Mouse (Mus musculus): ENCODE results near the gene Kif7. TPM values are rescaled to one million over a fixed set of nuclear protein-coding genes. Genes with fewer than 3 reads are reported as not detected.

The Kif7 gene
- polyA plus RNA-seq, 1 experiment from 2014 or later, result 2.1 TPM

- H3K9me3 ChIP-seq, result no peaks in the 10 kb centered on the region
- H3K4me3 ChIP-seq, result peak overlapping the region; percentile 83
- H3K4me2 ChIP-seq, result peak overlapping the region; percentile 100
- peak overlapping the region; percentile 63 for H3K9ac ChIP-seq
- H3K27me3 ChIP-seq, result no peaks in the 10 kb centered on the region
- 24% methylated on average over 11 of the region's 11 CpGs for WGBS
- H3K4me1 ChIP-seq (replicated peaks), result peaks cover 12% of the 10 kb centered on the region
- no peaks in the 10 kb centered on the region for H3K36me3 ChIP-seq
- H3K27ac ChIP-seq (replicated peaks), result no peak overlapping the region
- no peak for ATAC-seq (ENCODE audit: low FRiP score, low read depth)
Measured at GRCm38 (mm10) chr7:79742277-79742658, 26.7 kb upstream of the Kif7 start.

GRCm38 (mm10) chr7:79740279-79740678 is 24.8 kb upstream of the Kif7 start:
- Histone ChIP-seq H3K27ac (replicated peaks) (no peak overlapping the region), H3K4me2 (no peak overlapping the region)
- ATAC-seq (ENCODE audit: low FRiP score, low read depth), result no peak

GRCm38 (mm10) chr7:79738913-79739312 is 23.4 kb upstream of the Kif7 start:
- H3K27me3 ChIP-seq, result no peaks in the 10 kb centered on the region
- H3K4me3 ChIP-seq, result no peak overlapping the region
- no peak overlapping the region for H3K9ac ChIP-seq
- H3K4me2 ChIP-seq, result no peak overlapping the region
- 99% methylated on average over 2 of the region's 2 CpGs for WGBS
- ATAC-seq (ENCODE audit: low FRiP score, low read depth), result no peak
- no peaks in the 10 kb centered on the region for H3K9me3 ChIP-seq
- peaks cover 12% of the 10 kb centered on the region for H3K4me1 ChIP-seq (replicated peaks)
- H3K27ac ChIP-seq (replicated peaks), result no peak overlapping the region
- no peaks in the 10 kb centered on the region for H3K36me3 ChIP-seq

More at GRCm38 (mm10) chr7:79740279-79740678, 24.8 kb upstream of the Kif7 start:
- Histone ChIP-seq H3K4me1 (replicated peaks) (peaks cover 12% of the 10 kb centered on the region), H3K36me3 (no peaks in the 10 kb centered on the region), H3K4me3 (no peak overlapping the region), H3K9me3 (no peaks in the 10 kb centered on the region), H3K27me3 (no peaks in the 10 kb centered on the region), H3K9ac (no peak overlapping the region)
- 85% methylated on average over 4 of the region's 4 CpGs for WGBS

- Histone ChIP-seq H3K36me3 (no peaks in the 10 kb centered on the region), H3K27me3 (no peaks in the 10 kb centered on the region), H3K4me1 (replicated peaks) (no peaks in the 10 kb centered on the region), H3K4me3 (no peak overlapping the region), H3K9me3 (no peaks in the 10 kb centered on the region), H3K9ac (no peak overlapping the region), H3K27ac (replicated peaks) (no peak overlapping the region), H3K4me2 (no peak overlapping the region)
- ATAC-seq (ENCODE audit: low FRiP score, low read depth), result no peak
- WGBS, result 93% methylated on average over 14 of the region's 14 CpGs
Measured at GRCm38 (mm10) chr7:79736511-79736910, 21.0 kb upstream of the Kif7 start.

- no peak for ATAC-seq (ENCODE audit: low FRiP score, low read depth)
- Histone ChIP-seq H3K27ac (replicated peaks) (no peak overlapping the region), H3K4me2 (no peak overlapping the region), H3K9me3 (no peaks in the 10 kb centered on the region), H3K4me1 (replicated peaks) (no peaks in the 10 kb centered on the region), H3K9ac (no peak overlapping the region), H3K4me3 (no peak overlapping the region), H3K27me3 (no peaks in the 10 kb centered on the region), H3K36me3 (no peaks in the 10 kb centered on the region)
- 84% methylated on average over 8 of the region's 8 CpGs for WGBS
Measured at GRCm38 (mm10) chr7:79734563-79734962, 19.0 kb upstream of the Kif7 start.

GRCm38 (mm10) chr7:79732622-79733021 is 17.1 kb upstream of the Kif7 start, which contains the start of gene Plin1:
Gene Plin1 (minus strand): TSS chr7:79732903.
- H3K4me2 ChIP-seq, result no peak within 1 kb of the TSS
- no peaks in the 10 kb centered on the region for H3K4me1 ChIP-seq (replicated peaks)
- H3K27me3 ChIP-seq, result no peaks in the 10 kb centered on the region
- WGBS, result 72% methylated on average over 4 of the region's 4 CpGs
- no peak for ATAC-seq (ENCODE audit: low FRiP score, low read depth)
- no peaks in the 10 kb centered on the region for H3K36me3 ChIP-seq
- H3K9me3 ChIP-seq, result no peaks in the 10 kb centered on the region
- H3K4me3 ChIP-seq, result no peak within 1 kb of the TSS
- H3K9ac ChIP-seq, result no peak within 1 kb of the TSS
- no peak within 1 kb of the TSS for H3K27ac ChIP-seq (replicated peaks)

GRCm38 (mm10) chr7:79731438-79731837 is 15.9 kb upstream of the Kif7 start:
- Histone ChIP-seq H3K27ac (replicated peaks) (no peak overlapping the region), H3K4me2 (no peak overlapping the region), H3K4me1 (replicated peaks) (no peaks in the 10 kb centered on the region), H3K9ac (no peak overlapping the region), H3K9me3 (no peaks in the 10 kb centered on the region), H3K27me3 (no peaks in the 10 kb centered on the region), H3K4me3 (no peak overlapping the region), H3K36me3 (no peaks in the 10 kb centered on the region)
- 77% methylated on average over 13 of the region's 13 CpGs for WGBS
- no peak for ATAC-seq (ENCODE audit: low FRiP score, low read depth)

GRCm38 (mm10) chr7:79729743-79730370 is 14.3 kb upstream of the Kif7 start:
- H3K27me3 ChIP-seq, result no peaks in the 10 kb centered on the region
- no peak overlapping the region for H3K9ac ChIP-seq
- H3K4me2 ChIP-seq, result no peak overlapping the region
- H3K9me3 ChIP-seq, result no peaks in the 10 kb centered on the region
- no peaks in the 10 kb centered on the region for H3K4me1 ChIP-seq (replicated peaks)
- WGBS, result 67% methylated on average over 11 of the region's 11 CpGs
- no peaks in the 10 kb centered on the region for H3K36me3 ChIP-seq
- no peak for ATAC-seq (ENCODE audit: low FRiP score, low read depth)
- H3K4me3 ChIP-seq, result no peak overlapping the region
- no peak overlapping the region for H3K27ac ChIP-seq (replicated peaks)

GRCm38 (mm10) chr7:79729169-79729568 is 13.6 kb upstream of the Kif7 start:
- no peaks in the 10 kb centered on the region for H3K27me3 ChIP-seq
- ATAC-seq (ENCODE audit: low FRiP score, low read depth), result no peak
- no peaks in the 10 kb centered on the region for H3K4me1 ChIP-seq (replicated peaks)
- H3K27ac ChIP-seq (replicated peaks), result no peak overlapping the region
- H3K4me2 ChIP-seq, result no peak overlapping the region
- WGBS, result 5% methylated on average over 8 of the region's 8 CpGs
- H3K9ac ChIP-seq, result no peak overlapping the region
- no peak overlapping the region for H3K4me3 ChIP-seq
- H3K9me3 ChIP-seq, result no peaks in the 10 kb centered on the region
- no peaks in the 10 kb centered on the region for H3K36me3 ChIP-seq

GRCm38 (mm10) chr7:79728219-79728618 is 12.7 kb upstream of the Kif7 start:
- no peak for ATAC-seq (ENCODE audit: low FRiP score, low read depth)
- no peaks in the 10 kb centered on the region for H3K36me3 ChIP-seq
- H3K4me3 ChIP-seq, result no peak overlapping the region
- 28% methylated on average over 6 of the region's 6 CpGs for WGBS
- no peak overlapping the region for H3K4me2 ChIP-seq
- H3K27me3 ChIP-seq, result peaks cover 2% of the 10 kb centered on the region; the same call in 1 of the 2 replicates
- no peak overlapping the region for H3K9ac ChIP-seq
- no peak overlapping the region for H3K27ac ChIP-seq (replicated peaks)
- no peaks in the 10 kb centered on the region for H3K9me3 ChIP-seq
- H3K4me1 ChIP-seq (replicated peaks), result no peaks in the 10 kb centered on the region

GRCm38 (mm10) chr7:79727091-79727490 is 11.6 kb upstream of the Kif7 start:
- Histone ChIP-seq H3K9ac (no peak overlapping the region), H3K9me3 (no peaks in the 10 kb centered on the region), H3K4me1 (replicated peaks) (no peaks in the 10 kb centered on the region), H3K4me3 (no peak overlapping the region), H3K27ac (replicated peaks) (no peak overlapping the region), H3K4me2 (no peak overlapping the region), H3K27me3 (peaks cover 7% of the 10 kb centered on the region; the same call in 1 of the 2 replicates), H3K36me3 (no peaks in the 10 kb centered on the region)
- no peak for ATAC-seq (ENCODE audit: low FRiP score, low read depth)
- WGBS, result 14% methylated on average over 2 of the region's 2 CpGs

- H3K9me3 ChIP-seq, result no peaks in the 10 kb centered on the region
- H3K36me3 ChIP-seq, result no peaks in the 10 kb centered on the region
- H3K4me3 ChIP-seq, result peak overlapping the region; percentile 71
- peak; percentile 84 for ATAC-seq (ENCODE audit: low FRiP score, low read depth)
- under 1% methylated on average over 48 of the region's 48 CpGs for WGBS
- H3K4me1 ChIP-seq (replicated peaks), result peaks cover 13% of the 10 kb centered on the region
- peak overlapping the region; percentile 97 for H3K4me2 ChIP-seq
- H3K9ac ChIP-seq, result peak overlapping the region; percentile 83
- peak overlapping the region; percentile 59 for H3K27ac ChIP-seq (replicated peaks)
- peaks cover 10% of the 10 kb centered on the region; the same call in 1 of the 2 replicates for H3K27me3 ChIP-seq
Measured at GRCm38 (mm10) chr7:79721386-79721977, 6.0 kb upstream of the Kif7 start.

Measured in hindbrain, embryonic 15.5 days (tissue).